9 mouse cellular contexts compared by ENCODE assay signal in genomic region chr13:95843411-95844026, GRCm38 (mm10). TPM values are rescaled to one million over a fixed set of nuclear protein-coding genes. Genes with fewer than 3 reads are reported as not detected.
DNase-seq lines count a peak whose midpoint lies in the region; TF ChIP-seq lines count a peak whose summit lies in the region.
"Had no signal": no experiment of that assay in that cellular context is flagged by ENCODE, and none has a peak within 500 bp of the region (broad histone marks: within the 10 kb centered on the region; RNA-seq: fewer than 3 reads in every experiment).

No protein-coding gene starts in this region.

- TF ChIP-seq CTCF in layer of hippocampus, adult 2 months (conservative IDR thresholded peaks at IDR 0.05): no peak

- DNase-seq in layer of hippocampus, adult 2 months (ENCODE audit: low spot score in 2 of 2): peak in 1 of 2 experiments; percentile 45
- DNase-seq in layer of hippocampus, postnatal 36 days: no peak
- peak; percentile 6 for DNase-seq in NIH3T3 (ENCODE audit: low read depth)
- DNase-seq in adrenal gland, postnatal 14 days: peak; percentile 90
- peak; percentile 35 for DNase-seq in lung, postnatal 14 days
- no peak for DNase-seq in neural tube, embryonic 10.5 days (ENCODE audit: extremely low spot score, low spot score)
- DNase-seq in c-Kit-positive CD71-positive TER-119-positive erythroid progenitor cells, embryonic 14.5 days (ENCODE audit: low spot score): no peak
- DNase-seq: thymus, adult 2 months had no signal

- H3K4me3 ChIP-seq in layer of hippocampus, adult 2 months: no peak overlapping the region
- H3K4me3 ChIP-seq: lung, embryonic 15.5 days had no signal

- H3K27ac ChIP-seq in layer of hippocampus, adult 2 months: peak overlapping the region; percentile 56
- H3K27ac ChIP-seq: lung, embryonic 15.5 days had no signal

RNA-seq across cellular contexts. Expression of gene Iqgap2, which starts 48.2 kb away (rescaled TPM):
- 10 to 100 TPM; 95.2 to 97.7 TPM for total RNA-seq in layer of hippocampus, adult 2 months (2021)
- 10 to 100 TPM; 86.9 to 92.4 TPM for total RNA-seq in layer of hippocampus, postnatal 36 days (2021)
- 107 and 111 TPM in 2 replicates for total RNA-seq in adrenal gland, postnatal 14 days (2021)

Comparison
In these comparisons a context has a peak if more than half of its experiments do, and no peak if none do; other contexts are left out.
1. DNase-seq: peak in NIH3T3 (single experiment), adrenal gland, postnatal 14 days (single experiment) and lung, postnatal 14 days (single experiment); none in layer of hippocampus, postnatal 36 days (0 of 2), neural tube, embryonic 10.5 days (single experiment) and c-Kit-positive CD71-positive TER-119-positive erythroid progenitor cells, embryonic 14.5 days (single experiment).